Mouse (Mus musculus) liver, embryonic 14.5 days (tissue): Measurements from ENCODE around the gene Rab11fip5. TPM values are rescaled to one million over a fixed set of nuclear protein-coding genes. Genes with fewer than 3 reads are reported as not detected.
A peak's percentile ranks its signal among the peaks of the same experiment; 100 is the strongest.

Experiments used
- ATAC-seq: fragments of 200-750 bp; cut with Nextera tagmentation; 2 replicates; pipeline ENCODE4 v1.8.0; 2017; ENCODE audit warnings: moderate number of reproducible peaks, mild to moderate bottlenecking, moderate library complexity; ENCODE audit not compliant: insufficient read depth
- DNase-seq, 3 experiments: peaks; one replicate each; pipeline ENCODE4 v3.0.0-alpha.2; 2012 to 2013; ENCODE audit warnings: low read depth in 3 of 3, low spot score in 3 of 3
- H3K27ac ChIP-seq: fragments of 300-500 bp; sonication (generic); 2 replicates; pipeline ENCODE4 v1.5.1; 2014; ENCODE audit warnings: moderate library complexity, mild to moderate bottlenecking, control low read depth, inconsistent platforms
- H3K27me3 ChIP-seq: fragments of 300-500 bp; sonication (generic); 2 replicates; pipeline ENCODE4 v1.6.1; 2014; ENCODE audit warnings: mild to moderate bottlenecking, low read length, moderate library complexity; ENCODE audit not compliant: control insufficient read depth, insufficient read depth
- H3K36me3 ChIP-seq: fragments of 300-500 bp; sonication (generic); replicated peaks from 2 replicates; pipeline ENCODE4 v1.6.1; 2014; ENCODE audit warnings: low read depth; ENCODE audit not compliant: control insufficient read depth, insufficient read depth
- H3K4me1 ChIP-seq, 2 experiments: fragments of 200-500 bp in 1 of 2; fragments of 300-500 bp in 1 of 2; sonication (generic) in 1 of 2; replicated peaks; 2 replicates each; pipeline ENCODE4 v1.6.1; 2012 to 2014; ENCODE audit warnings: antibody characterized with exemption in 1 of 2, inconsistent platforms in 1 of 2, low read length in 1 of 2; ENCODE audit not compliant: control insufficient read depth in 2 of 2, insufficient read depth in 2 of 2
- H3K4me2 ChIP-seq: fragments of 300-500 bp; sonication (generic); 2 replicates; pipeline ENCODE4 v1.6.1; 2014; ENCODE audit warnings: low read depth, mild to moderate bottlenecking, control low read depth, moderate library complexity
- H3K4me3 ChIP-seq, 2 experiments: fragments of 200-500 bp in 1 of 2; fragments of 300-500 bp in 1 of 2; sonication (generic) in 1 of 2; 2 replicates each; pipeline ENCODE4 v1.5.1; 2012 to 2014; ENCODE audit warnings: low read depth in 2 of 2, low read length in 2 of 2, mild to moderate bottlenecking in 2 of 2, control low read depth in 1 of 2, inconsistent platforms in 1 of 2, moderate library complexity in 1 of 2; ENCODE audit not compliant: insufficient read depth in 1 of 2
- H3K9ac ChIP-seq: fragments of 300-500 bp; sonication (generic); replicated peaks from 2 replicates; pipeline ENCODE4 v1.6.1; 2014; ENCODE audit warnings: mild to moderate bottlenecking, control low read depth, moderate library complexity
- H3K9me3 ChIP-seq: fragments of 300-500 bp; sonication (generic); 2 replicates; pipeline ENCODE4 v1.6.1; 2016; ENCODE audit warnings: low read length, mixed read lengths; ENCODE audit not compliant: control insufficient read depth
- CTCF ChIP-seq: IDR thresholded peaks from 2 replicates; pipeline ENCODE4 v1.5.1; 2016; ENCODE audit warnings: antibody characterized with exemption, low read depth, control low read depth
- EP300 ChIP-seq: IDR thresholded peaks from 2 replicates; pipeline ENCODE4 v1.6.1; 2016; ENCODE audit warnings: antibody characterized with exemption, low read depth
- WGBS: fragments of 180-500 bp; shearing (Covaris S2); extraction: QIAGEN DNeasy Blood & Tissue Kit; methylation state at CpG from one replicate; pipeline ENCODE4 v1.1.7; 2014; ENCODE audit not compliant: insufficient replicate concordance; 5-methylcytosine and 5-hydroxymethylcytosine counted together
- polyA plus RNA-seq, 2 experiments: library from polyadenylated mRNA; depleted of rRNA in 1 of 2; stranded (reverse) in 1 of 2; unstranded in 1 of 2; fragments of >200 nt; fragmentation: Nextera tagmentation in 1 of 2; extraction: Ambion mirVana in 1 of 2; gene quantifications; 2 replicates each; pipeline versions ENCODE4 v1.2.1 to v1.2.3; 2012 to 2014

Rab11fip5 gene
- polyA plus RNA-seq, 2 experiments: 0.33 to 0.40 TPM

DNA sequence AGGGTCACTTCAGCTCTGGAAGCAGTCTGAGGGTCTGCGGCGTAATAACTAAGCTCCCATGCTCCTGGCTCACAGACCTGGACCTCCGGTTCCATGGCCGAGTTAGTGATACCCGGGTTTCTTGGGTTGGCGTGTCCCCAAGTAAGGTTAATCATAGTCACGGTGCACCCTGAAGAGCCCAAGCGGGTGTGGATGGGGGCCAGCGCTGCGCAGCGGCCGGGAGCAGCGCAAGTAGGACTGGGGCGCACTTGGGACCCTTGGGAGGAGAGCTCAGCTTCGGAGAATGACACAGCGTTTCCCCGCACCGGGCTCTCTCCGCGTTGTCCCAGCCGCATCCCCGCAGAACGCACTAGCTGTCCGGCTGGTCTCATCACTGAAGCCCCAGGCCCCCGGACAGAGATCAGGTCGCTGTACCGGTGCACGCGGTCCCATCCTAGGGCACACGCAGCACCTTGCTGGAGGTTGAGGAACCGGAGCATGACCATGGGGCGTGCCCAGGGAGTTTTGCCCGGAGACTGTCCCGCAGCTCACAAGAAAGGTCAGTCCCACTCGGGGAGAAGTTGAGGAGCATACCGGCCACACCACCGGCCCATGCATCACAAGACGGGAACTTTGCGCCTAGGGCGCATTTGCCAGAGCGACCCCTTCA is 42.0 kb downstream of the Rab11fip5 start:
- Histone ChIP-seq H3K4me1 (peaks cover 0 to 8% of the 10 kb centered on the region in 2 experiments; a peak in 2 of 4 replicates), H3K27me3 (peaks cover 3% of the 10 kb centered on the region), H3K36me3 (no peaks in the 10 kb centered on the region), H3K4me2 (peak overlapping the region; percentile 94), H3K27ac (no peak overlapping the region), H3K4me3 (peak overlapping the region; percentile 75 to 84), H3K9ac (peak overlapping the region; percentile 68), H3K9me3 (no peaks in the 10 kb centered on the region)
- TF ChIP-seq EP300: no peak
- no peak for TF ChIP-seq CTCF
- WGBS: under 1% methylated on average over 41 of the region's 41 CpGs
- ATAC-seq (peak; percentile 36), DNase-seq (no peak)

DNA sequence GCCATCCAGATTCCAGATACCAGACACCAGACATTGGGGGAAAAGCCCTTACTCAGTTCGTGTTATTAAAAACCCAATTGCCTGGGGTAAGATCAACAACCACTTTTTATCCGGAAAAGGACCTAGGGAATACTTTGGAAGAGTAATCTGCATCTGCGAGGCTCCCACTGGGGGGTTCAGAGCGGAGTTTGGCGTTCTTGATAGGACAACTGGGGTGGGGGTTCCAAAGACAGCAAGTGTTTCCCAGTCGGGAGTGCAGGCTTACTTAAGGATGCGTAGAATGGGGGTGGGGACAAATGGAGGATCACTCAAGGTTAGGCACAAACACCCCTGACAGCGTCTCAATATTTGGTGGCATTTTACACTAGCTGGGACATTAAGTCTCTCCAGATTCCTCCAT is 42.7 kb downstream of the Rab11fip5 start:
- WGBS: 29% methylated on average over 8 of the region's 8 CpGs
- no peak overlapping the region for H3K27ac ChIP-seq
- peak overlapping the region; percentile 94; the same call in 1 of the 2 replicates for H3K4me2 ChIP-seq

DNA sequence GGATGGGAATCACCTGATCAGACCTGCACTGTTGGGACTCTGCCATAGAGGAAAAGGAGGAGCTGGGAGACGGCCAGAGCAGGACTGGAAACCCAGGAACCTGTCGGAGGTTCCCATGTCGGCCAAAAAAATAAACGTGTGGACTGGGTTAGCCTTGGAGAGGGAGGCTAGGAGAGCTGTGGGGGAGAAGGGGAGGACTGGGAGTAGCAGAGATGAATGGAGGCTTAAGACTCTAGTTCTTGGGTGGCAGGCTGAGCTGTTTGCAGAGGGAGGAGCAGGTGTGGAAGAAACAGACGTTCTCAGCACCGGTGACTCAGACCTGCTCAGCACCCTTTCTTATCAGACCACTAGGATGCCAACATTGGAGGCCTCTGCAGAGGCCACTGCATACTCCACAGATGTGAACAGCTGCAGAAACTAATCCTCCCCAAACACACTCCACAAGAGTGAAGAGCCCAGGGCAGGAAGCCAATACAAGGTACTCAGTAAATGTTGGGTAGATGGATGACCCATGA is 43.2 kb downstream of the Rab11fip5 start:
- Histone ChIP-seq H3K9ac (no peak overlapping the region), H3K9me3 (no peaks in the 10 kb centered on the region), H3K4me2 (no peak overlapping the region), H3K4me3 (no peak overlapping the region), H3K4me1 (peaks cover 0 to 8% of the 10 kb centered on the region in 2 experiments; a peak in 2 of 4 replicates), H3K27me3 (peaks cover 3% of the 10 kb centered on the region), H3K27ac (no peak overlapping the region), H3K36me3 (no peaks in the 10 kb centered on the region)
- TF ChIP-seq EP300: no peak
- TF ChIP-seq CTCF: no peak
- ATAC-seq: no peak
- DNase-seq: no peak
- WGBS: 35% methylated on average over 6 of the region's 6 CpGs

More for the DNA sequence above, 42.7 kb downstream of the Rab11fip5 start:
- H3K36me3 ChIP-seq: no peaks in the 10 kb centered on the region
- no peak overlapping the region for H3K4me3 ChIP-seq
- TF ChIP-seq EP300: no peak
- TF ChIP-seq CTCF: no peak
- no peaks in the 10 kb centered on the region for H3K9me3 ChIP-seq
- H3K4me1 ChIP-seq: peaks cover 0 to 8% of the 10 kb centered on the region in 2 experiments; a peak in 2 of 4 replicates
- ATAC-seq: no peak
- no peak overlapping the region for H3K9ac ChIP-seq
- H3K27me3 ChIP-seq: peaks cover 3% of the 10 kb centered on the region
- no peak for DNase-seq

DNA sequence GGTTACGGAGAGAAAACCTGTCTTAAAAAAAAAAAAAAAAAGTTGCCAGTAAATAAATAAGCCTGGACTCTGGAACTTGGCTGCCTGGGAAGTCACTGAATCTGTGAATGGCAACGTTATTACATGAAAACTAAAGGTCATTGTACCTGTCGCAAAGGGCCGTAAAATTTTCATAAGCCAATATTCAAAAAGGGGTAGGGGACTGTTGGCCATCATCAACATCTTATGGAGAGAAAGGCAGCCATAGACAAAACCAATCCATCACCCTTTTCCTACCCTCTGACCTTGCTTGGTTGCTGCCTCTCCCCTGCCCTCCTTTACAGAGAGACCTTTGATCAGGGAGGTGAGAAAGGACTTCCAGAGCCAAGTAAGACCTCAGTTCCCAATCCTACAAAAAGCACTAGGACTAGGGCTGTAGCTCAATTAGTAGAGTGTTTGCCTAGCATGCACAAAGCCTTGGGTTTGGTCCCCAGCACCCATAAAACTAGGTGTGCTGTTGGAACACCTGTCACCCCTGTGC is 44.7 kb downstream of the Rab11fip5 start:
- no peak for TF ChIP-seq EP300
- TF ChIP-seq CTCF: no peak
- no peaks in the 10 kb centered on the region for H3K9me3 ChIP-seq
- no peak overlapping the region for H3K27ac ChIP-seq
- DNase-seq (no peak), ATAC-seq (no peak)
- H3K4me2 ChIP-seq: no peak overlapping the region
- peaks cover 0 to 8% of the 10 kb centered on the region in 2 experiments; a peak in 2 of 4 replicates for H3K4me1 ChIP-seq
- no peaks in the 10 kb centered on the region for H3K36me3 ChIP-seq
- no peak overlapping the region for H3K9ac ChIP-seq
- H3K27me3 ChIP-seq: peaks cover 3% of the 10 kb centered on the region
- 65% methylated on average over 4 of the region's 4 CpGs for WGBS
- H3K4me3 ChIP-seq: no peak overlapping the region

DNA sequence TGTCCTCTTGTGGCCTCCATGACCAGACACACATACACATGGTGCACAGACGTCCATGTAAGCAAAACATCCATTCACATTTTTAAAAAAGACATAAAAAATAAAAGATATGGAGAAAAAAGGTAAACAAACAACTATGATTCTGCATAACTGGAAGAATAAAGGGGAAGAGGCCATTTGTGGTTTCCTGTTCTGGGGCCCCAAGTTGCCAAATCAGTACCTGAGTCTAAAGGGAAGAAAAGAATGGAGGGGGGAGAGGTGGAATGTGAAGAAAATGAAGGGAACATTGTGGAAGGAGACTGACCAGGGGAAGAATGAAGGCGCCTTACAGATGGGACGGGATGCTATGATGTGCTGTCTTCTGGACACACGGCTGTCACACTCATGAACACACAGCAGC is 47.9 kb downstream of the Rab11fip5 start:
- no peak overlapping the region for H3K4me2 ChIP-seq
- 56% methylated on average over 4 of the region's 4 CpGs for WGBS
- no peak overlapping the region for H3K4me3 ChIP-seq
- H3K9me3 ChIP-seq: no peaks in the 10 kb centered on the region
- no peak overlapping the region for H3K9ac ChIP-seq
- H3K27me3 ChIP-seq: no peaks in the 10 kb centered on the region
- no peaks in the 10 kb centered on the region for H3K36me3 ChIP-seq
- DNase-seq (no peak), ATAC-seq (no peak)
- H3K27ac ChIP-seq: no peak overlapping the region
- peaks cover 0 to 2% of the 10 kb centered on the region in 2 experiments; a peak in 1 of 4 replicates for H3K4me1 ChIP-seq
- TF ChIP-seq CTCF: no peak
- no peak for TF ChIP-seq EP300
